Mouse (Mus musculus) adipose tissue, adult 10 weeks (tissue): ENCODE results near the gene Sox21. TPM values are rescaled to one million over a fixed set of nuclear protein-coding genes. Genes with fewer than 3 reads are reported as not detected.

Experiments
- polyA plus RNA-seq: library from polyadenylated mRNA; stranded (reverse); fragments of 350-450 nt; fragmentation: Illumina TruSeq; extraction: RNeasy Lipid Tissue Mini Kit (QIAGEN cat#74804); gene quantifications from one replicate; pipeline ENCODE4 v1.2.3, GENCODE M21; 2014; ENCODE audit warnings: low read depth, low replicate concordance

The Sox21 gene
- not detected for polyA plus RNA-seq

DNA sequence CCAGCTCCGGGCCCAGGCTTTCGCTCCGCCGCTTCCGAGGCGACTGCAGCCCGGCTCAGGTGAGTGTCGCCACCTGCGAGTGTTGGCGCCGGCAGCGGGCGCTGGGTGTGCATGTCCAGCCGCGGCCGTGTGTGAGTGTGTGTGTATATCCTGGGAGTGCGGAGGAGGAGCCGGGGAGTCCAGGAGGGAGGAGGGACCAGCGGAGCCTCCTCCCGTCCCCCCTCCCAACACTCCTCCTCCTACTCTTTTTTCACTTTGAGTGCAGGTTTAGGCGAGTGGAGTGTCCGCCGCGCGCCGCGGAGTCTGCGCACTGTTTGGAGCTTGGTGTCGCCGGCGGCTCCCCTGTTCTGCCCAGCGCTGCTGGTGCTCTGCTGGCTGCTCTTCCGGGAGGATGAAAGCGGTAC, at the start of gene Sox21:
Gene Sox21 (minus strand): TSS at position 145 of the 404 bp plus-strand sequence.

DNA sequence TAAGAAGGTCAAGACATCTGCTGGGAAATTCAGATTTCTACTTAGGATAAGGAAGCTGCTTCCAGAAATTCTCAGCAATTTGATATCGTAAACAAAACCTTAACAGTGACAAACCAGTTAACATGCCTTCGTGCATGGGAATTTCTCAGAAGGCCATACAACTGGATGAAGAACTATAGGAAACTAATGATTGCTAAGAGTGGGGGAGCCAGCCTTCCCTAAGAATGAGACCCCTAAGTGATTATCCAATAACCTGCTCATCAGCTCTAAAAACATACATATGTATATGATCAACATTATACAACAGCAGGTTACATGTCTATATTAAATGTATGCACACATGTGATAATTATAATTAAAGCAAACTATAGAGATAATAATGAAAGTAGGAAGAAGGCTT, 29.8 kb upstream of the Sox21 start, which contains the start of gene Gm9376:
Gene Gm9376 (plus strand): TSS at position 301 of the 400 bp plus-strand sequence.

Other genes with a start within 250 kb of the Sox21 start
- 1.0 TPM for gene Dct, start 184.8 kb downstream of the Sox21 start, polyA plus RNA-seq
- gene Tgds, start 104.3 kb downstream of the Sox21 start, polyA plus RNA-seq, result 15.8 TPM
- 30.5 TPM for gene Gpr180, start 99.9 kb downstream of the Sox21 start, polyA plus RNA-seq
- not detected for gene Gm9376, start 29.9 kb upstream of the Sox21 start, polyA plus RNA-seq